Comparison of ENCODE assay signal across 9 mouse cellular contexts in the genomic region with DNA sequence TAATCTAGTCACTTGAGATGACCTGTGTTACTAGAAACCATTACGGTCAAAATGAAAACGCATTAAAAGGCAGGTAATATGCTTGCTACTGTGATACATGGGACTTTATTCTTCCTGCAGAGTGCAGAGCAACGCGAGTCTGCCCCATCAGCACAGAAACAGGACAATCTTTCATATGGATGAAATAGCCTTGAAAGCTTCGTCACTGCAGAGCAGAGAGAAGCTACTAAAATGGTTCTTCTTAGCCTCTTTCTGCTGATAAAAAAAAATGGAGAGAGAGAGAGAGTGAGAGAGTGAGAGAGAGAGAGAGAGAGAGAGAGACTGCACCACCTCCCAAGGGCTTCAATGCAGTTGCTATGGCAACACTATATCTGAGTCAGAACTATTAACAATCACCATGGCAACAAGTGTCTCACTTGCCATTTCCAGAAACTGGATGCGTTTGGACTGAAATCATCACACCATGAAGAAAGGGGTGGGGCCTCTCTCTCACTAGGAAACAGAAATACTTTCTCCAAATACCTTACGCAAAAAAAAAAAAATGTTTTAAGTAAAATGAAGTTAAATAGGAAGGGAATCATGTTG.
A peak's percentile ranks its signal among the peaks of the same experiment; 100 is the strongest.
DNase-seq lines count a peak whose midpoint lies in the region; ATAC-seq lines count a peak whose summit lies in the region.
"Had no signal": no experiment of that assay in that cellular context is flagged by ENCODE, and none has a peak within 500 bp of the region (broad histone marks: within the 10 kb centered on the region; RNA-seq: fewer than 3 reads in every experiment).

No protein-coding gene starts in this region.

- H3K9ac ChIP-seq in hindbrain, embryonic 15.5 days: no peak overlapping the region
- peak overlapping the region; percentile 39 for H3K9ac ChIP-seq in midbrain, embryonic 14.5 days (replicated peaks; ENCODE audit: low read length)
- H3K9ac ChIP-seq: embryonic facial prominence, embryonic 13.5 days had no signal

- 12% methylated on average over 7 of the region's 7 CpGs for WGBS in hindbrain, embryonic 15.5 days
- 8% methylated on average over 7 of the region's 7 CpGs for WGBS in midbrain, embryonic 14.5 days
- WGBS in heart, embryonic 10.5 days: 74% methylated on average over 7 of the region's 7 CpGs

- peak; percentile 89 for ATAC-seq in hindbrain, embryonic 15.5 days (ENCODE audit: low FRiP score, low read depth)
- ATAC-seq in midbrain, embryonic 14.5 days (ENCODE audit: low FRiP score, low TSS enrichment): peak; percentile 90

- H3K9me3 ChIP-seq in hindbrain, embryonic 15.5 days: no peaks in the 10 kb centered on the region
- H3K9me3 ChIP-seq in midbrain, embryonic 14.5 days (ENCODE audit: control insufficient read depth, low read length): no peaks in the 10 kb centered on the region
- no peaks in the 10 kb centered on the region for H3K9me3 ChIP-seq in heart, embryonic 10.5 days
- H3K9me3 ChIP-seq: embryonic facial prominence, embryonic 13.5 days had no signal

- H3K36me3 ChIP-seq in hindbrain, embryonic 15.5 days: no peaks in the 10 kb centered on the region
- no peaks in the 10 kb centered on the region for H3K36me3 ChIP-seq in midbrain, embryonic 14.5 days (ENCODE audit: control insufficient read depth, insufficient read depth, low read length)
- H3K36me3 ChIP-seq in heart, embryonic 10.5 days: no peaks in the 10 kb centered on the region
- H3K36me3 ChIP-seq: embryonic facial prominence, embryonic 13.5 days had no signal

- peak overlapping the region; percentile 88 for H3K27ac ChIP-seq in hindbrain, embryonic 15.5 days (replicated peaks)
- peak overlapping the region; percentile 93 for H3K27ac ChIP-seq in midbrain, embryonic 14.5 days (replicated peaks; ENCODE audit: low read depth, low read length)
- no peak overlapping the region for H3K27ac ChIP-seq in heart, embryonic 10.5 days
- H3K27ac ChIP-seq: embryonic facial prominence, embryonic 13.5 days had no signal

- no peaks in the 10 kb centered on the region for H3K27me3 ChIP-seq in hindbrain, embryonic 15.5 days
- no peaks in the 10 kb centered on the region for H3K27me3 ChIP-seq in midbrain, embryonic 14.5 days (ENCODE audit: control insufficient read depth, insufficient read depth, low read length)
- H3K27me3 ChIP-seq in heart, embryonic 10.5 days (ENCODE audit: insufficient read depth, poor library complexity, severe bottlenecking): no peaks in the 10 kb centered on the region
- H3K27me3 ChIP-seq: embryonic facial prominence, embryonic 13.5 days had no signal

- H3K4me1 ChIP-seq in hindbrain, embryonic 15.5 days (replicated peaks): peaks cover 31% of the 10 kb centered on the region
- peaks cover 30% of the 10 kb centered on the region for H3K4me1 ChIP-seq in midbrain, embryonic 14.5 days (ENCODE audit: control insufficient read depth, insufficient read depth, low read length)
- H3K4me1 ChIP-seq in heart, embryonic 10.5 days: no peaks in the 10 kb centered on the region

- H3K4me2 ChIP-seq in hindbrain, embryonic 15.5 days: peak overlapping the region; percentile 36
- H3K4me2 ChIP-seq in midbrain, embryonic 14.5 days (ENCODE audit: low read length): peak overlapping the region; percentile 42
- H3K4me2 ChIP-seq: embryonic facial prominence, embryonic 13.5 days had no signal

- H3K4me3 ChIP-seq in hindbrain, embryonic 15.5 days: no peak overlapping the region
- H3K4me3 ChIP-seq in midbrain, embryonic 14.5 days (replicated peaks; ENCODE audit: low read depth, low read length): no peak overlapping the region
- no peak overlapping the region for H3K4me3 ChIP-seq in heart, embryonic 10.5 days
- H3K4me3 ChIP-seq: embryonic facial prominence, embryonic 13.5 days had no signal

- DNase-seq in 3T3-L1 (ENCODE audit: low read depth, low spot score): peak; percentile 80
- peak; percentile 80 for DNase-seq in embryo, embryonic 10.5 days (ENCODE audit: low spot score)
- peak; percentile 95 for DNase-seq in midbrain, embryonic 14.5 days
- no peak for DNase-seq in liver
- DNase-seq in adrenal gland, postnatal 10 days: no peak
- no peak for DNase-seq in urinary bladder, postnatal 10 days (ENCODE audit: low spot score)
- no peak for DNase-seq in heart, embryonic 10.5 days (ENCODE audit: low spot score)

Comparison
In these comparisons a context has a peak if more than half of its experiments do, and no peak if none do; other contexts are left out.
1. DNase-seq: peak in 3T3-L1 (single experiment), embryo, embryonic 10.5 days (single experiment) and midbrain, embryonic 14.5 days (single experiment); none in liver (single experiment), adrenal gland, postnatal 10 days (single experiment), urinary bladder, postnatal 10 days (single experiment) and heart, embryonic 10.5 days (single experiment).